Mouse (Mus musculus) forebrain, postnatal 0 days (tissue): Measurements from ENCODE around the gene Gm10570. TPM values are rescaled to one million over a fixed set of nuclear protein-coding genes. Genes with fewer than 3 reads are reported as not detected.
A peak's percentile ranks its signal among the peaks of the same experiment; 100 is the strongest.

ENCODE experiments used
- ATAC-seq: fragments of 200-750 bp; cut with Nextera tagmentation; 2 replicates; pipeline ENCODE4 v1.8.0; 2017; ENCODE audit warnings: mild to moderate bottlenecking, moderate library complexity
- DNase-seq: peaks from one replicate; pipeline ENCODE4 v3.0.0-alpha.2; 2015
- H3K27ac ChIP-seq: fragments of 300-500 bp; sonication (generic); 2 replicates; pipeline ENCODE4 v1.5.1; 2014; ENCODE audit warnings: low read depth, mild to moderate bottlenecking, antibody characterized with exemption, low read length, moderate library complexity, mixed read lengths
- H3K27me3 ChIP-seq: fragments of 300-500 bp; sonication (generic); 2 replicates; pipeline ENCODE4 v1.6.1; 2014; ENCODE audit warnings: mild to moderate bottlenecking, low read length, mixed read lengths; ENCODE audit not compliant: insufficient read depth
- H3K36me3 ChIP-seq: fragments of 300-500 bp; sonication (generic); 2 replicates; pipeline ENCODE4 v1.6.1; 2014; ENCODE audit warnings: mild to moderate bottlenecking, moderate library complexity; ENCODE audit not compliant: insufficient read depth
- H3K4me1 ChIP-seq: fragments of 300-500 bp; sonication (generic); 2 replicates; pipeline ENCODE4 v1.6.1; 2014; ENCODE audit warnings: antibody characterized with exemption; ENCODE audit not compliant: insufficient read depth
- H3K4me2 ChIP-seq: fragments of 300-500 bp; sonication (generic); 2 replicates; pipeline ENCODE4 v1.6.1; 2014; ENCODE audit warnings: low read depth, mild to moderate bottlenecking, moderate library complexity
- H3K4me3 ChIP-seq: fragments of 300-500 bp; sonication (generic); 2 replicates; pipeline ENCODE4 v1.5.1; 2014; ENCODE audit warnings: low read depth, low read length, mixed read lengths
- H3K9ac ChIP-seq: fragments of 300-500 bp; sonication (generic); 2 replicates; pipeline ENCODE4 v1.6.1; 2014; ENCODE audit warnings: mild to moderate bottlenecking
- H3K9me3 ChIP-seq: fragments of 300-500 bp; sonication (generic); 2 replicates; pipeline ENCODE4 v1.6.1; 2016; ENCODE audit warnings: low read length
- CTCF ChIP-seq: sonication (generic); IDR thresholded peaks from 2 replicates; pipeline ENCODE4 v1.5.1; 2016; ENCODE audit warnings: antibody characterized with exemption, control low read depth, low read depth
- WGBS: fragments of 180-500 bp; shearing (Covaris S2); extraction: QIAGEN DNeasy Blood & Tissue Kit; methylation state at CpG from one replicate; pipeline ENCODE4 v1.1.7; 2014; 5-methylcytosine and 5-hydroxymethylcytosine counted together
- polyA plus RNA-seq: library from polyadenylated mRNA; unstranded; fragments of >200 nt; fragmentation: Nextera tagmentation; extraction: Ambion mirVana; gene quantifications from 2 replicates; pipeline ENCODE4 v1.2.1, GENCODE M21; 2015
- total RNA-seq: library from RNA; depleted of rRNA; stranded (reverse); fragments of >200 nt; gene quantifications from 2 replicates; pipeline ENCODE4 v1.2.3, GENCODE M21; 2014; rRNA removed

Gene Gm10570
- total and polyA plus RNA-seq, 2 experiments from 2014 or later = 1.0 to 1.8 TPM

GRCm38 (mm10) chr4:130260406-130260805 lies 48.1 kb downstream of the Gm10570 start:
- DNase-seq (no peak), ATAC-seq (no peak)
- Histone ChIP-seq H3K9ac (no peak overlapping the region), H3K27me3 (no peaks in the 10 kb centered on the region), H3K4me1 (no peaks in the 10 kb centered on the region), H3K36me3 (peaks cover 60% of the 10 kb centered on the region), H3K4me3 (no peak overlapping the region), H3K4me2 (no peak overlapping the region), H3K27ac (no peak overlapping the region), H3K9me3 (no peaks in the 10 kb centered on the region)
- 33% methylated on average over 5 of the region's 5 CpGs for WGBS
- TF ChIP-seq CTCF = peak; percentile 52

Other genes starting within 250 kb of the Gm10570 start
- gene Pef1, start 206.1 kb downstream of the Gm10570 start, total RNA-seq = 51.6 and 52.9 TPM in 2 replicates
- 58.5 and 60.7 TPM in 2 replicates for gene Pef1, start 206.1 kb downstream of the Gm10570 start, polyA plus RNA-seq
- 2.4 and 5.0 TPM in 2 replicates for gene Hcrtr1, start 169.3 kb downstream of the Gm10570 start, total RNA-seq
- gene Hcrtr1, start 169.3 kb downstream of the Gm10570 start, polyA plus RNA-seq = 1.6 and 2.5 TPM in 2 replicates
- gene Tinagl1, start 133.6 kb downstream of the Gm10570 start, total RNA-seq = 3.5 and 6.7 TPM in 2 replicates
- gene Tinagl1, start 133.6 kb downstream of the Gm10570 start, polyA plus RNA-seq = 3.5 and 4.5 TPM in 2 replicates
- gene Gm853, start 86.3 kb downstream of the Gm10570 start, total RNA-seq = 0.08 TPM in 1 of 2 replicates, not detected in the other
- gene Gm853, start 86.3 kb downstream of the Gm10570 start, polyA plus RNA-seq = 0.08 and 0.28 TPM in 2 replicates
- gene Serinc2, start 29.5 kb downstream of the Gm10570 start, total RNA-seq = 12.7 and 14.0 TPM in 2 replicates
- gene Serinc2, start 29.5 kb downstream of the Gm10570 start, polyA plus RNA-seq = 22.5 and 24.2 TPM in 2 replicates
- gene Fabp3, start 79 bp downstream of the Gm10570 start, total RNA-seq = 129 and 201 TPM in 2 replicates
- 318 and 358 TPM in 2 replicates for gene Fabp3, start 79 bp downstream of the Gm10570 start, polyA plus RNA-seq
- gene Zcchc17, start 51.3 kb upstream of the Gm10570 start, total RNA-seq = 41.3 and 42.7 TPM in 2 replicates
- gene Zcchc17, start 51.3 kb upstream of the Gm10570 start, polyA plus RNA-seq = 97.8 and 112 TPM in 2 replicates
- 72.9 and 74.3 TPM in 2 replicates for gene Snrnp40, start 51.5 kb upstream of the Gm10570 start, total RNA-seq
- gene Snrnp40, start 51.5 kb upstream of the Gm10570 start, polyA plus RNA-seq = 97.9 and 99.3 TPM in 2 replicates